Mouse (Mus musculus) kidney, adult 10 weeks (tissue): Measurements from ENCODE around the gene Ddc. TPM values are rescaled to one million over a fixed set of nuclear protein-coding genes. Genes with fewer than 3 reads are reported as not detected.

Experiments
- polyA plus RNA-seq: library from polyadenylated mRNA; stranded (reverse); fragments of 350-450 nt; fragmentation: Illumina TruSeq; extraction: RNeasy Lipid Tissue Mini Kit (QIAGEN cat#74804); gene quantifications from one replicate; pipeline ENCODE4 v1.2.3, GENCODE M21; 2014; ENCODE audit warnings: low read depth, low replicate concordance

Ddc gene
- polyA plus RNA-seq = 341 TPM

DNA sequence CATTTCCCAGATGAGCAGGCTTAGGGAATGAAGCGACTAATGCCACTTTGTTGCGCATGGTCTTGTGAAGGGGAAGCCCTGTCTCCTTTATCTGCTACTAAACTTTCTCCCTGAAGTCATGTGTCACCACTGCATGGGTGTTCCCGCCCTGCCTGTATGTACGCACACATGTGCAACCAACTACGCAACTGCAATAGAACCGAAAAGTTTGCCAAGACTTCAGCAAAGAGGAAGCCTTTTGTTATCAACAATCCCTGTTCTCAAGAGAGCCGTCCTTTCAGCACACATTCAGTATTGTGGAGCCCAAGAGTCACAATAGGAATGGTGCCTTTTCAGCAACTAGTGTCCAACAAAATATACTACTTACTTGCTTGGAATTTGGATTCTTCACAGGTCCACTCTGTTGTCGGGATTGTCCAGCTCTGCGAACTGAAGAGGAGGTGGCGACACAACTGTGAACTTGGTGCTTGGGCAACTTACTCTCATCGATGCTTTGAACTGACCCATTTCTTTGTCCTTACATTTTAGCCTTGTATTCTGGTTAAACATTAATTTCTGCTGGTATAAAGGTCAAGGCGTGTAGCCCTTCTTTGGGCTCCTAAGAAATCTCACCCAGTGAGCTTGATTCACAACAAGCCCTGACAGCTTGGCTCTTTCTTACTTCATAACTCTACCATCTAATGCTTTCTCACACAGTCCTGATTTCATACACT lies at the start of gene Ddc:
Gene Ddc (minus strand): TSS at position 500 of the 713 bp plus-strand sequence.

DNA sequence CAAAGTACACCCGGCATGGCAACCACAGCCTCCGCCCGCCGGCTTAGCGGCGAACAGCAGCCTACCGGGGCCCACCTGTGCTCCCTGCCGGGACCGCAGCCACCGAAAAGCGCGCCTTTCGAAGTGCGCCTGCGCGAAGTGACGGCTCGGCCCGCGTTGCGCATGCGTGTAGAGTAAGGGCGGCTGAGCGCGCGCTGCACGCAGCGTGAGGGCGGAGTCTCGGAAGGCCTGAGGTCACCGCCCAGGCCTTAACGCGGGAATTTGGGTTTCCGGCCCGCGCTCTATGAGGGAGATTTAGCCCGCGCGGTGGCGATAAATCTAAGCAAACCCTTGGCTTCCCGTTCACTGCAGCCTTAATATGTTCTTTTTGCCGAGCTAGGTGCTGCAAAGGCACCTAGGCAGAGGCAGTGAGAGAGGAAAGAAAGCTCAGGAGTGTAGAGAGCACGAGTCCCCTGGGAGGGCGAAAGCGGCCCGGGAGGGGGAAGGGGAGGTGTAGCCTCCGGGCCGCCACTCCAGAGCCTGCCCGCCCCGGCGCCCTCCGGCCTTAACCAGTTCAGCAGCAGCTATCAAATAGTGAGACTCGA lies 89.0 kb downstream of the Ddc start, which contains the start of gene Fignl1:
Gene Fignl1 (minus strand): TSS at position 143 of the 584 bp plus-strand sequence.

Other genes with a start within 250 kb of the Ddc start
- gene Ikzf1, start 213.1 kb downstream of the Ddc start, polyA plus RNA-seq = 1.1 TPM
- 0.81 TPM for gene Fignl1, start 89.2 kb downstream of the Ddc start, polyA plus RNA-seq
- gene Grb10, start 140.5 kb upstream of the Ddc start, polyA plus RNA-seq = 22.4 TPM